Mouse (Mus musculus) heart, embryonic 10.5 days (tissue): ENCODE measurements around the gene Oxct2a. TPM values are rescaled to one million over a fixed set of nuclear protein-coding genes. Genes with fewer than 3 reads are reported as not detected.
"Not testable (repeated sequence)": the region's sequence is repeated elsewhere in the genome, so short reads cannot be mapped to it uniquely, and the experiment has no call there.

ENCODE experiments used
- DNase-seq: peaks from one replicate; pipeline ENCODE4 v3.0.0-alpha.2; 2017; ENCODE audit warnings: low spot score
- H3K27ac ChIP-seq: fragments of 300-500 bp; sonication (generic); 2 replicates; pipeline ENCODE4 v1.5.1; 2016; ENCODE audit warnings: mild to moderate bottlenecking
- H3K27me3 ChIP-seq: fragments of 300-500 bp; sonication (generic); 2 replicates; pipeline ENCODE4 v1.6.1; 2016; ENCODE audit warnings: mild to moderate bottlenecking; ENCODE audit not compliant: poor library complexity, insufficient read depth, severe bottlenecking
- H3K36me3 ChIP-seq: fragments of 300-500 bp; sonication (generic); 2 replicates; pipeline ENCODE4 v1.6.1; 2016; ENCODE audit warnings: mild to moderate bottlenecking, moderate library complexity
- H3K4me1 ChIP-seq: fragments of 300-500 bp; sonication (generic); 2 replicates; pipeline ENCODE4 v1.6.1; 2016; ENCODE audit warnings: mild to moderate bottlenecking
- H3K4me3 ChIP-seq: fragments of 300-500 bp; sonication (generic); 2 replicates; pipeline ENCODE4 v1.5.1; 2016; ENCODE audit warnings: mild to moderate bottlenecking, moderate library complexity
- H3K9me3 ChIP-seq: fragments of 300-500 bp; sonication (generic); 2 replicates; pipeline ENCODE4 v1.6.1; 2016; ENCODE audit warnings: mild to moderate bottlenecking, moderate library complexity
- WGBS: fragments of 180-500 bp; shearing (Covaris S2); methylation state at CpG from one replicate; pipeline ENCODE4 v1.1.7; 2016; 5-methylcytosine and 5-hydroxymethylcytosine counted together
- polyA plus RNA-seq: library from polyadenylated mRNA; unstranded; fragments of >200 nt; fragmentation: Nextera tagmentation; extraction: Ambion mirVana; gene quantifications from 2 replicates; pipeline ENCODE4 v1.2.1, GENCODE M21; 2016

The Oxct2a gene
- polyA plus RNA-seq, 1 experiment from 2014 or later = not detected

- H3K4me3 ChIP-seq, DNase-seq, H3K36me3 ChIP-seq, H3K9me3 ChIP-seq, H3K4me1 ChIP-seq, H3K27ac ChIP-seq: not testable (repeated sequence)
- H3K27me3 ChIP-seq = peaks cover 22% of the 10 kb centered on the region
- 77% methylated on average over 10 of the region's 10 CpGs for WGBS
Measured at GRCm38 (mm10) chr4:123335244-123335643, 11.8 kb upstream of the Oxct2a start.

DNA sequence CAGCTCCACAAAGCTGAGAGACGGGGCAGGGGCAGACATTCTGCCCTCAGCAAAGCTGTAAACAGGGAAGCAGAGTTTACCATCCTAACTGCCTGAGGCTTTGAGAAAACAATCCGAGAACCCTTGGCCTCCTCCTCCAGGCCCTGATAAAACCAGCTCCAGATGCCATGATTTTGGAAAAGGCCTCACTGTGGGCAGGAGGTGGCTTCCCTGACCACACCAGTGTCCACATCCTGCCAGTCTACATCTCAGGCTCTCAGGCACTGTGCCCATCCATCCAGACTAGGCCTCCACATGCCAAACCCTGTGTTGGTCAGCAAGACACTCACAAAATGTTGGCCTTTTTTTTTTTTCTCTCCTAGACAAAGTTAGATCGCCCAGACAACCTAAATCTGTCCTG lies 10.7 kb upstream of the Oxct2a start:
- H3K36me3 ChIP-seq = no peaks in the 10 kb centered on the region
- no peak for DNase-seq
- H3K9me3 ChIP-seq = no peaks in the 10 kb centered on the region
- 66% methylated on average over 3 of the region's 3 CpGs for WGBS
- H3K27me3 ChIP-seq = peaks cover 11% of the 10 kb centered on the region
- no peak overlapping the region for H3K4me3 ChIP-seq
- no peak overlapping the region for H3K27ac ChIP-seq
- H3K4me1 ChIP-seq = no peaks in the 10 kb centered on the region

- Histone ChIP-seq H3K4me3 (no peak overlapping the region), H3K36me3 (no peaks in the 10 kb centered on the region), H3K9me3 (no peaks in the 10 kb centered on the region), H3K4me1 (no peaks in the 10 kb centered on the region), H3K27me3 (peaks cover 1% of the 10 kb centered on the region), H3K27ac (no peak overlapping the region)
- no peak for DNase-seq
- WGBS = 92% methylated on average over 4 of the region's 4 CpGs
Measured at GRCm38 (mm10) chr4:123333151-123333550, 9.7 kb upstream of the Oxct2a start.

DNA sequence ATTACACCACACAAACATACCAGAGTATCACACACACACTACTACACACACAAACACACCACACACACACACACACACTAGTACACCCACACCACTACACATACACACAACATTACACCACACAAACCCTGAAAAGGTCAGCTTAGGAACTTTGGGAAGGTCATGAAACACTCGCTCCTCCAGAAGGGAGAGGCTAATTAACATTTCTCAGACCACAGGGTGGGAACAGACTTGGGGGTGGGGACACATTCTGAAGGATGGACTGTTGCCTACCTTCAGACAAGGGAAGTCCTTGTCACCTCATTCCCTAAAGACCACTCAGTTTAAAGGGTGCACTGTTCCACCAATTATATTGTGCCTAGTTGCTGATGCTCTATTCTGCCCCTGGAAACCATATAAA lies 8.5 kb upstream of the Oxct2a start:
- not testable (repeated sequence) for H3K9me3 ChIP-seq, H3K4me3 ChIP-seq, H3K36me3 ChIP-seq, H3K27ac ChIP-seq, H3K4me1 ChIP-seq, H3K27me3 ChIP-seq, DNase-seq
- WGBS = 88% methylated on average over 1 of the region's 1 CpGs

- H3K9me3 ChIP-seq = no peaks in the 10 kb centered on the region
- WGBS = 58% methylated on average over 5 of the region's 5 CpGs
- H3K36me3 ChIP-seq = no peaks in the 10 kb centered on the region
- peaks cover 3% of the 10 kb centered on the region; the same call in 1 of the 2 replicates for H3K27me3 ChIP-seq
- no peak for DNase-seq
- no peaks in the 10 kb centered on the region for H3K4me1 ChIP-seq
- H3K4me3 ChIP-seq = no peak overlapping the region
- H3K27ac ChIP-seq = no peak overlapping the region
Measured at GRCm38 (mm10) chr4:123331326-123331725, 7.9 kb upstream of the Oxct2a start.

GRCm38 (mm10) chr4:123328946-123329345 lies 5.5 kb upstream of the Oxct2a start:
- H3K9me3 ChIP-seq = no peaks in the 10 kb centered on the region
- no peaks in the 10 kb centered on the region for H3K4me1 ChIP-seq
- H3K27ac ChIP-seq = no peak overlapping the region
- 59% methylated on average over 6 of the region's 6 CpGs for WGBS
- peaks cover 17% of the 10 kb centered on the region for H3K27me3 ChIP-seq
- no peak for DNase-seq
- no peaks in the 10 kb centered on the region for H3K36me3 ChIP-seq
- no peak overlapping the region for H3K4me3 ChIP-seq

DNA sequence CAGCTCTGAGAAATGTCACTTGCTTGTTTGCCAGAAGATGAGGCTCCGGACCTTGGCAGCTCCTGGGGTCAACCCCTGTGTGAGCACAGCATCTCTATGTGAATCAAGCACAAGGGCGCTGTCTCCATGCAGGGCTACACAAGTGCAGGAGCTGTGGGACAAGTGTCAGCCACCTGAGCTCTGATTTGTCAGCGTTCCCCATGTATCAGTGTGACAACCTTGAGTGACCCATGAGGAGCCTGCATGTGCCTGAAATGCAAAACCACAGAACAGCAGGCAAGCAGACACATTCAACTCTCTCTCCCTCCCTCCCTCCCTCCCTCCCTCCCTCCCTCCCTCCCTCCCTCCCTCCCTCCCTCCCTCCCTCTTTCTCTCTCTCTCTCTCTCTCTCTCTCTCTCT lies 4.2 kb upstream of the Oxct2a start:
- WGBS = 43% methylated on average over 3 of the region's 3 CpGs
- peaks cover 7% of the 10 kb centered on the region; the same call in 1 of the 2 replicates for H3K4me1 ChIP-seq
- H3K36me3 ChIP-seq = no peaks in the 10 kb centered on the region
- DNase-seq = no peak
- no peaks in the 10 kb centered on the region for H3K9me3 ChIP-seq
- peaks cover 29% of the 10 kb centered on the region for H3K27me3 ChIP-seq
- H3K4me3 ChIP-seq = no peak overlapping the region
- no peak overlapping the region for H3K27ac ChIP-seq

GRCm38 (mm10) chr4:123326087-123326486 lies 2.7 kb upstream of the Oxct2a start:
- Histone ChIP-seq H3K27me3 (peaks cover 42% of the 10 kb centered on the region), H3K9me3 (no peaks in the 10 kb centered on the region), H3K27ac (no peak overlapping the region), H3K4me1 (peaks cover 7% of the 10 kb centered on the region; the same call in 1 of the 2 replicates), H3K4me3 (no peak overlapping the region), H3K36me3 (no peaks in the 10 kb centered on the region)
- WGBS = 72% methylated on average over 3 of the region's 3 CpGs
- no peak for DNase-seq

- DNase-seq, H3K27ac ChIP-seq, H3K36me3 ChIP-seq, H3K9me3 ChIP-seq: not testable (repeated sequence)
- Histone ChIP-seq H3K27me3 (peaks cover 42% of the 10 kb centered on the region), H3K4me3 (peak overlapping the region; percentile 40), H3K4me1 (peaks cover 15% of the 10 kb centered on the region; the same call in 1 of the 2 replicates)
- 12% methylated on average over 28 of the region's 38 CpGs for WGBS
Measured at GRCm38 (mm10) chr4:123322910-123323309, 524 bp downstream of the Oxct2a start.

DNA sequence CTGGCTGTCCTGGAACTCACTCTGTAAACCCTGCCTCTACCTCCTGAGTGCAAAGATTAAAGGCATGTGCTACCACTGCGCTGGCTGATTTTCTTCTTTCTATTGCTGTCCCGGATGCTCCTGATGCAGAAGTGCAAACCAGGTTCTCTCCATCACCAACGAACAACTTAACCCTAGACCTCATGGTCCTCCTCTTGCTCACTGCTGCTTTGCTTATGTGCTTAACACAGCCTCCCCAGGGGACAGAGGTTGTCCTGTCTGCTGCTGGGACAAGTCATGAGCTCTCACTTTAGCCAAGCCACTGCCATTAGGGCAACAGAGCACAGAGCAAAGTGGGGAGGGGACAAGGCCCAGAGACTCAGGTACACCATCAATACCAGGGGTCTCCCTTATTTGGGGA lies 8.9 kb downstream of the Oxct2a start:
- DNase-seq = no peak
- Histone ChIP-seq H3K27ac (peak overlapping the region; percentile 38; the same call in 1 of the 2 replicates), H3K27me3 (no peaks in the 10 kb centered on the region), H3K4me3 (no peak overlapping the region), H3K4me1 (peaks cover 17% of the 10 kb centered on the region), H3K36me3 (peaks cover 2% of the 10 kb centered on the region; the same call in 1 of the 2 replicates), H3K9me3 (no peaks in the 10 kb centered on the region; the same call in 1 of the 2 replicates)
- WGBS = 79% methylated on average over 3 of the region's 3 CpGs

- Histone ChIP-seq H3K9me3 (no peaks in the 10 kb centered on the region; the same call in 1 of the 2 replicates), H3K27ac (0 out of 2 replicates have a peak overlapping the region, but pooled peaks have one; percentile 32), H3K4me1 (peaks cover 23% of the 10 kb centered on the region), H3K27me3 (no peaks in the 10 kb centered on the region), H3K36me3 (peaks cover 2% of the 10 kb centered on the region; the same call in 1 of the 2 replicates), H3K4me3 (no peak overlapping the region)
- WGBS = 79% methylated on average over 6 of the region's 6 CpGs
- DNase-seq = no peak
Measured at GRCm38 (mm10) chr4:123313010-123313409, 10.4 kb downstream of the Oxct2a start.

DNA sequence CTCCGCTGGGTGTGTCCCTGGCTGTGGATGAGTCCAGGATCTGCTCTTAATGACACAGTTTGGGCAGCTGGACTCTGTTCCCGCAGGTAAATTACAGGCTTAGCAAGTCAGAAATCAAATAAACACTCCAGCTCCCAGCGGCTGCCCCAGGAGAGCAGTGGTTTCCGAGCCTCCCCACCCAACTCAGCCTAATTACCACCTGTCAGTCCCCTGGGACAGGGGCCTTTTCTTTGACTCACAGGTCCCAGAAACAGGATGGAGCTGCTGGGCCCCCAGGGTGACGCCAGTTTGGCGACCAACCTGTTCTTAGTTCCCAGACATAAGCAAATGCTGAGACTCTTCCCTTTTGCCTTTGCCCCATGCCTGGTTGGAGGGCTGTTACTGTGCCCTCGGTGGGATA lies 11.6 kb downstream of the Oxct2a start:
- H3K4me1 ChIP-seq = peaks cover 25% of the 10 kb centered on the region
- no peak for DNase-seq
- no peak overlapping the region for H3K4me3 ChIP-seq
- no peaks in the 10 kb centered on the region; the same call in 1 of the 2 replicates for H3K9me3 ChIP-seq
- peaks cover 2% of the 10 kb centered on the region; the same call in 1 of the 2 replicates for H3K36me3 ChIP-seq
- H3K27ac ChIP-seq = no peak overlapping the region
- H3K27me3 ChIP-seq = no peaks in the 10 kb centered on the region
- 77% methylated on average over 7 of the region's 7 CpGs for WGBS

- no peaks in the 10 kb centered on the region for H3K27me3 ChIP-seq
- peaks cover 18% of the 10 kb centered on the region for H3K4me1 ChIP-seq
- 37% methylated on average over 3 of the region's 3 CpGs for WGBS
- H3K4me3 ChIP-seq = no peak overlapping the region
- H3K9me3 ChIP-seq = no peaks in the 10 kb centered on the region; the same call in 1 of the 2 replicates
- peaks cover 27% of the 10 kb centered on the region for H3K36me3 ChIP-seq
- DNase-seq = no peak
- H3K27ac ChIP-seq = no peak overlapping the region
Measured at GRCm38 (mm10) chr4:123308292-123308691, 15.1 kb downstream of the Oxct2a start.

- no peaks in the 10 kb centered on the region for H3K27me3 ChIP-seq
- DNase-seq = no peak
- no peak overlapping the region for H3K4me3 ChIP-seq
- 86% methylated on average over 10 of the region's 10 CpGs for WGBS
- H3K27ac ChIP-seq = no peak overlapping the region
- no peaks in the 10 kb centered on the region; the same call in 1 of the 2 replicates for H3K9me3 ChIP-seq
- H3K36me3 ChIP-seq = peaks cover 40% of the 10 kb centered on the region
- peaks cover 12% of the 10 kb centered on the region; the same call in 1 of the 2 replicates for H3K4me1 ChIP-seq
Measured at GRCm38 (mm10) chr4:123306999-123307398, 16.4 kb downstream of the Oxct2a start.
